Mouse (Mus musculus): ENCODE results near the gene Ssbp3. TPM values are rescaled to one million over a fixed set of nuclear protein-coding genes. Genes with fewer than 3 reads are reported as not detected.

Ssbp3 gene
- total RNA-seq, 2 experiments from 2014 or later: 23.4 to 27.9 TPM

Other genes with a start within 250 kb of the Ssbp3 start
- gene Ttc4, start 231.8 kb upstream of the Ssbp3 start, total RNA-seq (2021): 10 to 100 TPM; 22.3 to 24.8 TPM
- under 1 TPM; 0.31 to 0.35 TPM for gene Mroh7, start 179.8 kb upstream of the Ssbp3 start, total RNA-seq (2021)
- not detected for gene Fam151a, start 176.8 kb upstream of the Ssbp3 start, total RNA-seq (2021)
- 10 to 100 TPM in 1 of 2 experiments, 1 to 10 TPM in 1; 8.4 to 15.9 TPM for gene Acot11, start 105.7 kb upstream of the Ssbp3 start, total RNA-seq (2021)
- 10 to 100 TPM; 75.8 to 84.3 TPM for gene Mrpl37, start 156.2 kb downstream of the Ssbp3 start, total RNA-seq (2021)
- 10 to 100 TPM; 16.2 to 17.1 TPM for gene Cyb5rl, start 156.3 kb downstream of the Ssbp3 start, total RNA-seq (2021)
- not detected for gene Cdcp2, start 186.2 kb downstream of the Ssbp3 start, total RNA-seq (2021)